Mouse (Mus musculus) retina, postnatal 1 day (tissue): ENCODE measurements around the gene Vmn2r75.
"Not testable (repeated sequence)": the region's sequence is repeated elsewhere in the genome, so short reads cannot be mapped to it uniquely, and the experiment has no call there.

Experiments
- DNase-seq: peaks from one replicate; pipeline ENCODE4 v3.0.0-alpha.2; 2012

Gene Vmn2r75

DNA sequence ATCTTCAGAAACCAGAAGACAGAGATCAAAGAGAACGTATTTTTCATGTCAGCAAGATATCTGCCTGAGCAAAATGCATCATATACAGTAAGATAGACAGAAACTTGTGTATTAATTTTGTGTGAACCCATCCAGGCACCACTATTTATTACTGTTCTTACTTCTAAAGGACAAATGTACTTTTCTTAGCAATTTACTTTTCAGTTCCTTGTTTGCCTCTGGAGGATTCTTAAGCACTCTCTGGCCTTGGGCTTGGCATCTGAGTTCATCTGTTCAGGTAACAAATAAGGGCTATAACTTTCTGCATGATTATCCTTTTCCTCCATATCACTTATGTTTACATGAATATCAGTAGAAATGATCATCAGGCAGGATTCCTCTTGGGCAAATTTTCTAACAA lies at the start of gene Vmn2r75:
Vmn2r75 (minus strand) TSS at position 101 of the 400 bp plus-strand sequence.
- not testable (repeated sequence) for DNase-seq

DNA sequence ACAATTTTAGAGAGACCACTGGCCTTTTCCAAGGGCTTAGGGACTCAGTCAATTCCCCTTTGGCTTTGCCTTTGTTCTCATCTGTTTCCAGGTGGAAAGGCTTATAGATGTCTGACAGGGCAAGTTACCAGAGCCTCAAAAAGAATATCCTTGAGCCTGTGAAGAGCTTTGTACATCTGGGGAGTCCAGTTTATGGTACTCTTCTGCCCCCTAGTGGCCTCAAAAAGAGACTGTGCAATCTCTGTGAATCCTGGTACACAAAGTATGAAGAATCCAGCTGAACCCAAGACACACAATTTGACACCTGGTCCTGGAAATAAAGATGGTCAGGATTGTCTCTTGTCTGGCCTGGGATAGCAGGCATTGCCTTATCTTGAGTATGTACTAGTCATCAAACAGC lies 39.8 kb upstream of the Vmn2r75 start:
- DNase-seq = peak; percentile 11
